Mouse (Mus musculus) heart, postnatal 10 days (tissue): ENCODE results near the gene Cfap221. TPM values are rescaled to one million over a fixed set of nuclear protein-coding genes. Genes with fewer than 3 reads are reported as not detected.
A peak's percentile ranks its signal among the peaks of the same experiment; 100 is the strongest.

Experiments used
- DNase-seq, 2 experiments: peaks; one replicate each; pipeline ENCODE4 v3.0.0; 2021
- intact Hi-C: fragments of 180-260 bp; cut with DNase I; formaldehyde crosslinking; loops from one replicate; pipeline ENCODE4 v1.15.1; 2025
- total RNA-seq, 2 experiments: library from RNA; stranded (reverse); gene quantifications; 2 replicates each; pipeline ENCODE4 v1.2.3; 2021

Gene Cfap221
- total RNA-seq, 2 experiments from 2014 or later = not detected

DNA sequence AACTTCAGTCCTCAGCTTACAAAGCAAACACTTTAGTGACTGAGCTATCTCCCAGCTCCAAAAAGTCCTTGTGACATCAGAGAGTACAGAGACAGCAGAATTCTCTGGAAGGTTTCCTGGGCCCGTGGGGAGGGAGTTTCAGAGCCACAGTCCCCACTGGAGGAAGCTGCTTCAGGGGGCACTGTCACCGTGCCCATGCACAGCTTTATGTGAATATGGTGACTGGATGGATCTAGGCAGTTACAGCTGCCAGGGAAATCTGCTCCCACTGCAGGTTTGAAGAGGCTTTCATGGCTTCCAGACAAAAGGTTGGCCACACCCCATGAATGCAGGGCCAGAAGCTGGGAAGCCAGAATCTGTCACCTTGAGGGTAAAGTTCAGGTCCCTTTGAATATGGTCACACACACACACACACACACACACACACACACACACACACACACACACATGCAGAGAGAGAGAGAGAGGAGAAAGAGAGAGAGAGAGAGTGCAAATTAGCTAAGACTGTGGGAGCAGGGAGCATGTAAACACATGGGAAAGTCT is 89.8 kb downstream of the Cfap221 start:
- peak in 1 of 2 experiments; percentile 29 for DNase-seq
- intact Hi-C loops = no loop called here

DNA sequence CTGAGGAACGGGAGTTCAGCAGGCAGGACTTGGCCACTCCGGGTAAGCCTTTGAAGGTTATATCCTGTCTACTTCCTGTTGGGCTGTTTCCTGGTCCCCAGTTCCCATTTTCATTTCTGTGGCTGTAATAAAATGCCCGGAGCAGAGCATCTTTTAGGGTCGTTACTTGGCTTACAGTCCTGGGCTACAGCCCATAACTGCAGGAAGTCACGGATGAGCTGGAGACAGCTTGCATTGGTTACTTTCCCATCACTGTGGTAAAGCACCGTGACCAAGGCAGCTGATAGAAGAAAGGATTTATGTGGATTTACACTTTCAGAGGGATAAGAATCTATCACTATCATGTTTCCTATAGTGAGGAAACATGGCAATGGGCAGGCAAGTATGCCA is 93.8 kb downstream of the Cfap221 start:
- intact Hi-C loops = no loop called here
- DNase-seq = no peak

GRCm38 (mm10) chr1:119902551-119903230 is 94.3 kb downstream of the Cfap221 start:
- intact Hi-C loops = no loop called here
- DNase-seq = peak; percentile 12 to 18

GRCm38 (mm10) chr1:119899195-119900123 is 97.6 kb downstream of the Cfap221 start:
- intact Hi-C loops = no loop called here
- no peak for DNase-seq

DNA sequence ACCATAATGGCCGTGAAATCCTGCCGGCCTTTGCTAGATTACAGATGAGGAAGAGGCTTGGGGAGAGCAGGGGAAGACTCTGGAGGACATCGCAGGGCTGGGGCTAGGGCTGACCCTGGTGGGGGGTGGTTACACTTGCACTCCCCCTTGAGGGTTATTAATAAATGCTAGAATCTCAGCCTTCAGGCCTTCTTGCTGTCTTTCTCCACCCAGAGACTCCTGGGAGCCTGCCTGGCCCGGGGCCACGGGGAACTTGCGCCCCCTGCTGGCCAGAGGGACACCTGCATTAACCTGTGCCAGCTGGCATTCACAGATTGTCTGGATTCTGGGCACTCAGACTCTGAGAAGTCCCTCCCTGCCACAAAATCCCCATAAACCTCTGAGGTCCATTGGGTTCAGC is 102.1 kb downstream of the Cfap221 start:
- intact Hi-C loops = loop anchor here (2.0 kb wide), 1 partner anchor 76 kb away; no protein-coding TSS in a partner anchor
- peak; percentile 59 to 80 for DNase-seq

DNA sequence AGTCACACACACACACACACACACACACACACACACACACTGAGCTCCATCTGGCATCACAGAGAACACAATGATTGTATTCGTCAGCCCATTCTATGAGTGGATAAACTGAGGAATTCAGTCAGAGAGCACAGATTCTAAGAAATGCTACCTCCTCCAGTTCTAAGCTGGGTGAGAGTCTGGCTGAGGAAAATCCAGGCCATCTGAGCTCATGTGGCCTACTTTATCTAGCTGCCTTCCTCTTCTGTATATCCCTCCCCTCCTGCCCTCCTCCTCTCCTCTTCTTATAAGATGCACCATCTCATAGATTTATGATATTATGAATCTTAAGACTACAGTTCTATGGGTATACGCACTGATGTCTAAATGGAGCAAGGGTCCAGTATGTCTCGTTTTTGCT is 103.4 kb downstream of the Cfap221 start:
- intact Hi-C loops = no loop called here
- DNase-seq = no peak

GRCm38 (mm10) chr1:119892933-119893332 is 104.1 kb downstream of the Cfap221 start:
- DNase-seq = no peak
- intact Hi-C loops = no loop called here

DNA sequence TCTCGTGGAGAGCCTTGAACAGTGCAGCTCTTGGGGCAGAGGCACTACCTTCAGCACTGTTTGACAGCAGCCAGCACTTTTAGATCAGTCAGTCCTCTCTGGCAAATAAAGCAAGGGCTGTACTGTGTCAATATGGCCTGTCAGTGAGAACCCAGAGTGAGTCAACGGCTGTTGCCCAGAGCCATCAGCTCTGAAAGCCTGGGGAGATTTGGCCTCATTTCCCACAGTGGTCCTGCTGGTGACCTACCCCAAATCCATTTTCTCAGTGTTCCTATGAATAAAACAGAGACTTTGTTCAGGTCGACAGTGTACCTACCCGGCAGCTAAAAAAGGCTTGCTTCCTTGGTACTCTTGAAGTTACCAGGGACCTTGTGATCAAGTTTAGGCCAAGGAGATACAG is 105.2 kb downstream of the Cfap221 start:
- intact Hi-C loops = no loop called here
- no peak for DNase-seq

GRCm38 (mm10) chr1:119891149-119891548 is 105.9 kb downstream of the Cfap221 start:
- no peak for DNase-seq
- intact Hi-C loops = no loop called here

DNA sequence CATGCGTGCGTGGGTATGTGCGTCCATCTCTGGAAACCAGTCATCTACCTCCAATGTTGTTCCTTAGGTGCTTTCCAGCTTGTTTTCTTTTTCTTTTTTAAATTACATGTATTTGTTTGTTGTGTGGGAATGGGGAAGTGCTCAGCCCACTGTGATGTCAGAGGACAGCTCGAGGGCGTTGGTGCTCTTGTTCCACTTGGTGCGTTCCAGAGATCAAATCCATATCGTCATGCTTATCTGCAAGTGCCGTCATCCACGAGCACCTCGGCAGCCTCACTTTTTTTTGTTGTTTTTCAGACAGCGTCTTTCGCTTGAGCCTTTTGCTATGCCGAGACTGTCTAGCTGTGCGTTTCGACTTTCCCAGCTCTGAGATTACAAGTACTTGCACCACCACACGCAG is 107.7 kb downstream of the Cfap221 start:
- no peak for DNase-seq
- intact Hi-C loops = no loop called here

DNA sequence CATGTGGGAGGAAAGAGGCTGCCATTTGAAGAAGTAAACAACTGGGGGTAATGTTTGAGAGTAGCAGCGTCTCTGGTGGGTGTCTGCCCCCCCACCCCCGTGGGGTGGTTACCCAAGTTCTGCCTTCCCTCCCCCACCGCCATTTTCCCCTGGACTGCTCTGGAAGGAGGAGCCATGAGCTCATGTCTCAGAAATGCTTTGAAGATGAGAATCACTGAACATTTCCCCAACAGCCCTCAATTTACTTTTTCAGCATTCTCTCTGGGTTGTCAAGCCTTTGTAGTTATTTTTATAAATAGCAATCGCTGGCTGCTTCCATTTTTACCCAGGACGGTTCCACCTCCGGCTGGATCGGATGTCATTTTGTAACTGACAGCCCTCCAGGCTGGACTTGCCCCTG is 110.7 kb downstream of the Cfap221 start:
- DNase-seq = no peak
- intact Hi-C loops = no loop called here

DNA sequence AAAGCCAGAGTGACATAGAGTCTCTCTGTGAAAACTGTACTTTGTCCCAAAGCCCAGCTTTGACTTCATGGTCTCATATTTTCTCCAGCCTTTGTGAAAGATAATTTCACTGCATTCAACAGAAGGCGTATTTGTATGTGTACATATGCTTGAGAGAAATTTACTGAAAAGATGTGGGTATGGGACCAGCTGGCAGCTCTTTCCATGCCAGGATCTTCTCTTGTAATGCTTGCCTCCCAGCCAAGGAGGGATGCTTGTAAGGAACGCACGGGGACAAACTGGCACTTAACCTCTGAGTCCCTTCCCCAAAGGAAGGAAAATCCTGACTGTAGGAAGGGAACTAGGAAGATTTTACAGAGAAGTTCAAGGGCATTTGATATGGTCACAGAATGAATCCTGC is 112.8 kb downstream of the Cfap221 start:
- intact Hi-C loops = no loop called here
- no peak for DNase-seq

DNA sequence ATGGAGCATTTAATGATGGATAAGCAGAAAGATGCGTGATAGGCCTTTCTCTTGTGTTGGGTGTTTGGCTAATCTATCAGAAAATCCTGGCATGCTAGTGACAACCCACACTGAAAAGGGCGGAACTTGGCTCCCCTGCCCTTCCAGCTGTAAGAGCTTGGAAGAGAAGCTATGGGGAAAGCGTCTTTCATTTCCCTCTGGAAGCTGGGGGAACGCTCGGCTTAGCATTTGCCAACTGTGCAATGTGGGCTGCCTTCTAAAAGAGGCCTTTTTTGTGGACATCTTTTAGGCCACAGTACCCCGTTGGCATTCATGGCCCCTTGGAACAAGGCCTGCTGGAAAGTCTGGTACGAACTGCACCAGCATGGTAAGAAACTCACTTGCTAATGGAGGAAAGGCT is 118.1 kb downstream of the Cfap221 start:
- peak; percentile 20 to 22 for DNase-seq
- intact Hi-C loops = no loop called here

DNA sequence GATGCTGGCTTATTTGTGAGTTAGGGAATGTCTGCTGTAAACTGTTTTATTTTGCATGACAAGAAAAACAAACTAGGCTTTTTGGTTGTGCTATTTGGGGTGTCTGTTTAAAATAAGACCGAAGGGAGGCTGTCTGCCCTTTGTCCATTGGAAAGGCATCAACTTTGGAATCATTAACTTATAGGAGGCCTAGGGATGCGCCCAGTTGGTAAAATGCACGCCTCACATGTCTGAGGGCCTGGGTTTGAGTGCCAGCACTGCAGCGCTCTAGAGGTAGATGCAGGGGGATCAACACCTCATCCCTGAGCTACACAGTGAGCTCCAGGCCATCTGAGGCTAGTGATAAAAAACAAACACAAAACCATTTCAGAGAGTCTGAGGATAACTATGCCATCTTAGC is 119.6 kb downstream of the Cfap221 start:
- intact Hi-C loops = no loop called here
- DNase-seq = no peak

Other genes starting within 250 kb of the Cfap221 start
- gene Ptpn4, start 159.6 kb downstream of the Cfap221 start, total RNA-seq = 10 to 100 TPM; 32.6 to 36.1 TPM
- gene Tmem177, start 84.0 kb downstream of the Cfap221 start, total RNA-seq = 1 to 10 TPM; 7.7 to 8.7 TPM
- gene Sctr, start 9.7 kb upstream of the Cfap221 start, total RNA-seq = under 1 TPM in 1 of 2 experiments, not detected in 1; 0.29 TPM
- 1 to 10 TPM; 4.2 to 6.2 TPM for gene Tmem37, start 76.8 kb upstream of the Cfap221 start, total RNA-seq
- 100 to 1,000 TPM; 424 to 472 TPM for gene Dbi, start 123.8 kb upstream of the Cfap221 start, total RNA-seq
- 1 to 10 TPM; 4.5 to 7.0 TPM for gene 3110009E18Rik, start 124.0 kb upstream of the Cfap221 start, total RNA-seq